Mouse (Mus musculus) granulocyte monocyte progenitor cell, adult 5-6 weeks (primary cell): ENCODE measurements around the gene Ctcfl. TPM values are rescaled to one million over a fixed set of nuclear protein-coding genes. Genes with fewer than 3 reads are reported as not detected.
"Not testable (repeated sequence)": the region's sequence is repeated elsewhere in the genome, so short reads cannot be mapped to it uniquely, and the experiment has no call there.

ENCODE experiments used
- ATAC-seq: replicated peaks from 2 replicates; pipeline ENCODE4 v1.8.0; 2016; ENCODE audit warnings: mild to moderate bottlenecking, moderate TSS enrichment, inconsistent platforms; ENCODE audit not compliant: poor library complexity, severe bottlenecking
- total RNA-seq, 2 experiments: library from RNA; stranded (forward) in 1 of 2; stranded (reverse) in 1 of 2; fragments of 200-712, 200-1000 nt in 1 of 2; fragments of >200 nt in 1 of 2; fragmentation: Nextera tagmentation in 1 of 2; gene quantifications; 2 replicates each; pipeline ENCODE4 v1.2.3; 2014 to 2017

The Ctcfl gene
- total RNA-seq, 2 experiments from 2014 or later, result not detected

GRCm38 (mm10) chr2:173145808-173146207 lies 26.5 kb upstream of the Ctcfl start:
- no peak for ATAC-seq

- no peak for ATAC-seq
Observed at GRCm38 (mm10) chr2:173143611-173144010, 24.3 kb upstream of the Ctcfl start.

- ATAC-seq, result no peak
Observed at GRCm38 (mm10) chr2:173138323-173139239, 19.3 kb upstream of the Ctcfl start.

- ATAC-seq, result no peak
Observed at GRCm38 (mm10) chr2:173134695-173135094, 15.4 kb upstream of the Ctcfl start.

GRCm38 (mm10) chr2:173132794-173133300 lies 13.5 kb upstream of the Ctcfl start:
- no peak; the same call in 1 of the 2 replicates for ATAC-seq

- ATAC-seq, result no peak
Observed at GRCm38 (mm10) chr2:173132262-173132661, 12.9 kb upstream of the Ctcfl start.

- ATAC-seq, result no peak
Observed at GRCm38 (mm10) chr2:173129111-173129510, 9.8 kb upstream of the Ctcfl start.

- no peak for ATAC-seq
Observed at GRCm38 (mm10) chr2:173126386-173126785, 7.1 kb upstream of the Ctcfl start.

GRCm38 (mm10) chr2:173124022-173124735 lies 4.9 kb upstream of the Ctcfl start:
- peak; percentile 54; the same call in 1 of the 2 replicates for ATAC-seq

GRCm38 (mm10) chr2:173120117-173120516 lies 792 bp upstream of the Ctcfl start:
- ATAC-seq, result not testable (repeated sequence)

GRCm38 (mm10) chr2:173113796-173114195 lies 5.5 kb downstream of the Ctcfl start:
- not testable (repeated sequence) for ATAC-seq

GRCm38 (mm10) chr2:173110571-173110970 lies 8.8 kb downstream of the Ctcfl start:
- no peak for ATAC-seq

- no peak for ATAC-seq
Observed at GRCm38 (mm10) chr2:173109510-173109909, 9.8 kb downstream of the Ctcfl start.

- ATAC-seq, result no peak
Observed at GRCm38 (mm10) chr2:173108509-173109190, 10.7 kb downstream of the Ctcfl start.

- peak; percentile 69 for ATAC-seq
Observed at GRCm38 (mm10) chr2:173106889-173107785, 12.2 kb downstream of the Ctcfl start.

GRCm38 (mm10) chr2:173106409-173106808 lies 12.9 kb downstream of the Ctcfl start:
- no peak for ATAC-seq

GRCm38 (mm10) chr2:173097337-173097736 lies 22.0 kb downstream of the Ctcfl start:
- peak; percentile 50 for ATAC-seq

GRCm38 (mm10) chr2:173089437-173089836 lies 29.9 kb downstream of the Ctcfl start:
- ATAC-seq, result peak; percentile 95

GRCm38 (mm10) chr2:173087405-173087804 lies 31.9 kb downstream of the Ctcfl start:
- ATAC-seq, result no peak
